Mouse (Mus musculus) cerebellum, adult 11-12 months (tissue): ENCODE measurements around the gene E2f7.

Experiments
- DNase-seq: peaks from one replicate; pipeline ENCODE4 v3.0.0; 2022

Gene E2f7

GRCm38 (mm10) chr10:110782655-110783054, 37.4 kb downstream of the E2f7 start:
- no peak for DNase-seq

- no peak for DNase-seq
Observed at GRCm38 (mm10) chr10:110788049-110788752, 43.0 kb downstream of the E2f7 start.

- DNase-seq = no peak
Observed at GRCm38 (mm10) chr10:110789683-110790082, 44.4 kb downstream of the E2f7 start.

- DNase-seq = no peak
Observed at GRCm38 (mm10) chr10:110793150-110793787, 48.0 kb downstream of the E2f7 start.

GRCm38 (mm10) chr10:110794564-110795205, 49.4 kb downstream of the E2f7 start:
- no peak for DNase-seq

GRCm38 (mm10) chr10:110795206-110795796, 50.1 kb downstream of the E2f7 start:
- DNase-seq = no peak

GRCm38 (mm10) chr10:110801296-110801695, 56.1 kb downstream of the E2f7 start:
- DNase-seq = no peak

GRCm38 (mm10) chr10:110804279-110805024, 59.2 kb downstream of the E2f7 start:
- DNase-seq = no peak

GRCm38 (mm10) chr10:110805025-110805740, 59.9 kb downstream of the E2f7 start:
- no peak for DNase-seq

GRCm38 (mm10) chr10:110806471-110806870, 61.2 kb downstream of the E2f7 start:
- DNase-seq = no peak

- DNase-seq = no peak
Observed at GRCm38 (mm10) chr10:110810528-110810927, 65.3 kb downstream of the E2f7 start.

- DNase-seq = no peak
Observed at GRCm38 (mm10) chr10:110811209-110811861, 66.1 kb downstream of the E2f7 start.

GRCm38 (mm10) chr10:110811862-110812225, 66.6 kb downstream of the E2f7 start:
- DNase-seq = no peak

GRCm38 (mm10) chr10:110821139-110821538, 75.9 kb downstream of the E2f7 start:
- DNase-seq = no peak

- no peak for DNase-seq
Observed at GRCm38 (mm10) chr10:110821692-110822091, 76.5 kb downstream of the E2f7 start.

GRCm38 (mm10) chr10:110832336-110832735, 87.1 kb downstream of the E2f7 start:
- DNase-seq = no peak

- DNase-seq = no peak
Observed at GRCm38 (mm10) chr10:110835115-110835806, 90.0 kb downstream of the E2f7 start.
